Mouse (Mus musculus) T-cell, adult 2 months (primary cell): ENCODE data around the gene Scamp5.

Experiments
- DNase-seq: peaks from one replicate; pipeline ENCODE4 v3.0.0; 2022; ENCODE audit warnings: low spot score

Scamp5 gene

DNA sequence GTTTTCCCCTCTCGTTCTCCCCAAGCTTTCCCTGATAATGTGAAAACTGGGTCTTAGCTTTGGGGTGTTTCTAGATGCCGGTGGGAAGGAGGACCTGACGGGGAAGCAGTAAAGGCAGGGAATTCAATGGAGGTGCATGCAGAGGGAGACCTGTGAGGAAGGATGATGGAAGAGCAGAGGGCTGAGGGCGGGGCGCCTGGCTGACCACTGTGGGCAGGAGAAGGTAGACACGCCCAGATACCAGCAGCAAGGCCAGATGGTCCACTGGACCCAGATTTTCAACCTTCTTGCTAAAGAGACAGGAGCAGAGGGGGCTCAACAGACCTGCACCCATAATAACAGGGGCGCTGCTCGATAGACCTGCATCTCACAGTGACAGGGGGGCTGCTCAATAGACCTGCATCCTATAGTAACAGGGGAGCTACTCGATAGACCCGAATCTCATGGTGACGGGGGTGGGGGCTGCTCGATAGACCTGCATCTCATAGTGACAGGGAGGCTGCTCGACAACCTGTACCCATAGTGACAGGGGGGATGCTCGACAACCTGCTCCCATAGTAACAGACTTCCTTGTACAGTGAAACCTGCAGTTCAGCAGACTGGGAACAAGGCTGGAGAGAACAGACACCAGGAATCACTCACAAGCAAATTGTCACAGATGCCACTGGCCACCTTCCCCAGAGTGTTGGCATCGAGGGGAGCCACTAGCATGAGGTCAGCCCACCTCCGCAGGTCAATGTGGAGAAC, 48.2 kb downstream of the Scamp5 start:
- no peak for DNase-seq

DNA sequence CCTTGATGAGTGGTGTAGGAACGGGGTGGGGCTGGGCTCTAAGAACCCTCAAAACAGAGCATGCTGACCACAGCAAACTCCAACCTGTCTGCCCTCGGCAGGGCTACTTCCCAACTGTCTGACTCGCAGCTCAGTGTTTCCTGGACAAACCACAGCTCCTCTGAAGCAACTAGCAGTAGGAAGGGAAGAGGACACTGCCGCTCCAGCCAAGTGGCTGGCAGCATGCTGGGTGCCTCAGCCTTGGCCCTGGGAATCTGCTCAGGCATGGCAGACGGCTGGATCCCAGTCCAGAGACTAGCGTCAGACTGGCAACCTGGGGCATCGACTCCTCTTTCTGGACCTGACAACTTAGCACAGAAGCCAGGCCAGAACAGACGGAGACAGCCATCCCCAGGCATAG, 50.5 kb downstream of the Scamp5 start:
- no peak for DNase-seq

DNA sequence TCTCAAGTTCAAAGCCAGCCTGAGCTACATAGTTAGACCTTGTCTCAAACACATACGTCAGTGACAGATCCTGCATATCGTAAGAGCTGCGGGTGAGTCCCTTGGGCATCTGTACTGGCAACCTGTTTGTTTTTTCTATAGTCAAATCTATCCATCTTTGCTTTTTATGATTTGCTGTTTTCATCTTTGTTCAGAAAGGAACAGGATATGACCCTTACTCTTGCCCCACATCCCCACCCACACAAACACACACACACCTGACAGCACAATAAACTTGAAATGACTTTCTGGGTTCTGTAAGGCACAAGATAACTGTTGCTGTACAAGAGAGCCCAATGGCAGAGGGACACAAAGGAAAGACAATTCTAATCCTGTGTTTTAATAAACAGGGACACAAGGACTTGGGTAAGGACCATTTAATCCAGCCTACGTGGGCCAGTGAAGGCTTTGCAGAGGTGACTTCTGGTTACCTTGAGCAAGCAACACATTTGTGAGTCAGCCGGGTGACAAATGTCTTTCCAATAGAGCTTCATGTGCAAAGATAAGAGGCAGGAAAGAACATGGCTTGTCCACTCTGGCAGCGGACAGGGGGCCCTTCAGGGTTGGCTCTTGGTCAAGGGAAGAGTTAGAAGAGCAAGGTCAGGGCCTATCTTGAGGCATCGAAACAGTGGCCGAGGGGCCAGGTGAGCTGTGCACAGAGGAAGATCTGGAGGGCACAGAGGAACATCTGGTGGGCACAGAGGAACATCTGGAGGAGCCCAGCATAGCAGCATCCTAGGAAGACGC, 60.5 kb downstream of the Scamp5 start:
- DNase-seq: peak; percentile 33

DNA sequence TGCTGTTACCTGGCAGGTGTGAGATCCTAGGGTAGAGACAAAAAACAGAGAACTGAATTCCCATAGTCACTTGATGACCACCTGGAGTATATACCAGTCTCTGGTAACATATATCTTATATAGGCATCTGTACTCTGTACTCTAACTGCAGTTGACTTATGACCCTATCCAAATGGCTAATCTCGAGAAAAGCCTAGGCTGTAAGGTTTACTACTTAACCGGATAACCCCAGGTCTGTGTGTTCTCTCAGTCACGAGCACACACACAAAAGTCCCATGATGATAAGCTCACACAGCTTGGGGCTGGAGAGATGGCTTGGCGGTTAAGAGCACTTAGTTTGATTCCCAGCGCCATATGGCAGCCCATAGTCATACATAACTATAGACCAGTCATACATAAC, 61.5 kb downstream of the Scamp5 start:
- DNase-seq: no peak

DNA sequence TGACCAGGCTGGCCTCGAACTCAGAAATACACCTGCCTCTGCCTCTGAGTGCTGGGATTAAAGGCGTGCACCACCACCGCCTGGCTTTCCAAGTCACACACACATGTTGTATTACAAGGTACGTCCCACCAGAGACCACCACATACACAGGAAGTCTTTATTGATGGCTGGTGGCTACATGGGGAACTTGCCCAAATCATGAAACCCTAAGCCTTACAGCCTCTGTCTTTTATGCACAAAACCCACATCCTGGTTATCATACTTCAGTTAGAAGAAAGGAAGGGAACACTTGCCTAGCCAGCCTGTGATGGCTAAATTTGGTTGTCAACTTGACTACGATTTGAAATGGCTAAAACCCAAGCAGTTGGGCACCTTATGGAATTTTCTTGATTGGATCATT, 63.8 kb downstream of the Scamp5 start:
- DNase-seq: peak; percentile 71

DNA sequence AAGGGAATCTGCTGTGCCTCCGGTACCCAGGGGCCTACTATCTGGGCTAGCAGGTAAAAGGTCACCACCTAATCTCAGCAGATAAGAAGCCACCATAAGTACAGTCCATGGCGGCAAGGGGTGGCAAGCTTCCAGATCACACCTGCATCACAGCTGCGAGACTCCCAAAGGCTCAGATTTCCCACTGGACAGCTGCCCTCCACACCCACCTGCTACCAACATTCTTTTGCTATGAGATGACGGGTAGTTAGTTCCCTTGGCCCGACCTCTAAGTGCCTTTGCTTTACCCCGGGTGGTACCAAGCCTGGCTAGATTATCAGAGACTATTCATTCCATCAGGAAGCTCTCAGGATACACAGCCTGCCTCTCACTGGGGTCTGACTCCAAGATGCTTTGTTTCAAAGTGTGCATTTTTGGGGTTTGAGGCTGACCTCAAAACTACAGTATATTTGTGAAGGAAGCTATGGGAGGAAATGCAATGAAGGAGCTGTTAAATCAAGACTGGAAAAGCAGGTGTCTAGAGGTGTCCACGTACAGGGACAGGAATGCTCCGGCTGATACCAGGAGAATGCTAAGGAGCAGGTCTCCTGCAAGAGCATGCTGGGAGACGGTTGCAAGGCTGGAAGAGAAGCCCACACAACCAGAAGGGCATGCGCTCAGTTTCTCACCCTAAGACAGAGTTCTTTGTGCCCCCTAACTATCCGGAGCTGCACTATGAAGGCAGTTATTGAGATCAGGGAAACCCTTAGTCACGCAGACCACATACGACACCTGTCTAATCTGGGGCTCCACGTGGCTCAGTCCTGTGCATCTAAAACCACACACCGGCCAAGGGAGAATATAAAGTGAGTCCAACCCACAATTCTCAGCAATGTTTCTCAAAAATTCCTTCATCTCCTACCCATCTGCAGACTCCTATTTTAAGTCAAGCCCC, 65.3 kb downstream of the Scamp5 start:
- DNase-seq: no peak

DNA sequence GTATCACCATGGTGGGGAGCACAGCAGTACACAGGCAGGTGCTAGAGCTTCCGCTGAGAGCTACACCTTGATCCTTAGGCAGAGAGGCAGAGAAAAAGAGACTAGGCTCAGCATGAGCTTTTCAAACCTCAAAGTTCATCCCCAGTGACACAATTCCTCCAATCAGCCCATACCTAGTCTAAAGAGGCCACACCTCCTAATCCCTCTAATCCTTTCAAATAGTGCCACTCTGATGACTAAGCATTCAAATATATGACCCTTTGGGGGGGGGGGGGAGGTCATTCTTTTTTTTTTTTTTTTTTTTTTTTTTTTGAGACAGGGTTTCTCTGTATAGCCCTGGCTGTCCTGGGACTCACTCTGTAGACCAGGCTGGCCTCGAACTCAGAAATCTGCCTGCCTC, 69.1 kb downstream of the Scamp5 start:
- DNase-seq: no peak

DNA sequence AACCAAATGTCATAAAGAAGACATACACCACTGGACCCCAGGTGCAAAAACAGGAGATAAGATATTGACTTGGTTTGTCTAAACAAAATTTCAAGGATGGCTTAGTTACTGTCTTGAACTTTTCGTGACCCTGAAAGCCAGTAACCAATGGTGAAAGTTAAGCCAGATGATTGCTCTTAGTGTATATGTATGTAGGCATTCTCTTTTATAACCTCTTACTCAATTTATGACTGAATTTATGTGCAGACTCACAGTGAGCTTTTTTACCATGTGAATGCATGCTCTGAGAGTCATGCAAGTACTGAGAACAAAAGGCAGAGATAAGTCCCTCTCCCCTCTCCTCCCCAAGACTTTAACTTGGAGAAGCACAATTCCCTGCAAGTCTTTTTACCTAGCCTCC, 75.0 kb downstream of the Scamp5 start:
- DNase-seq: no peak
